Mouse (Mus musculus): Measurements from ENCODE around the gene Sh3tc1. TPM values are rescaled to one million over a fixed set of nuclear protein-coding genes. Genes with fewer than 3 reads are reported as not detected.

Sh3tc1 gene
- polyA plus RNA-seq, 1 experiment from 2014 or later = 11.3 TPM

DNA sequence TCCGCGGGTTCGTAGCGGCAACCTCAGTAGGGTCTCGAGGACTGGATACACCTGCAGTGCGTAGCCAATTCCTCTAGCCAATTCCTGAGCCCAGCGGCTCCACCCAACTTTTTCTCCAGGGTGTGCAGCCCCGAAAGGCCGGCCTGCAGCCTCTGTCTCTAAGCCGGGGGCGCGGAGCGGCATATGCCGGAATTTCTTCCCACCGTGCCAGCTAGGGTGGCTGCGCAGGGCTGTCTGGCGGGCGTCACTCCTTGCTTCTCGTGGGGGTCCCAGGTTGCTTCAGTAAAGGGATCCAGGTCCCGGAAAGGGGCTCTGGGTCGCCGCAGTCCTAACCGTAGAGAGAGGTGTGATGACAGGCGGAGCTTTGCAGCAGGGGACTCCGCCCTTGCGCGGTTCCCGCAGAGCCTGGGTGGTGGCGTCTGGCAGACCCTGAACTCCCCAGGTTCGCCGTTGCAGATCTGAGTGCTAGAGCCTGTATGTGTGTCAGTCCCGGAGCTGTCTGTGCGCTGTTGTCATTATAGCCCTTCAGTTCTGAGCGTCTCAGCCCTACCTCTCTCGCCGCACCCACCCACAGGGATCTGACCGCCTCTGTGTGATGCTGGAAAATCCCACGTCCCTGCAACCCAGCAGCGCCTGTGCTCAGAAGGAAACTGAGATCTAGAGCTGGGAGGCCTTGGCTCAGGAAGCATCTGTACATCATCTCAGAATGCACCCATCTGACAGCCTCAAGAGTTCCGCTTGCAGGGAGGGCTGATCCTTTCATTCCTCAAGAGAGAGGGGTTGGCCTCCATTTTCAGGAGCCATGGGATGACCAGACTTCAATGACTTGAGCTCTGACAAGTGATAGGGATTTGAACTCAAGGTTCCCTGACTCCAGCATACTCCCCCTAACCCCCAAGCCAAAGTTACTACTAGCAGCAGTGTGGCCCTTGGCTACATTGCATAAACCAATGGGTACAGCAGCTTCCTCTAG lies 18.6 kb upstream of the Sh3tc1 start:
- Histone ChIP-seq H3K9me3 (ENCODE audit: control insufficient read depth, low read length) (no peaks in the 10 kb centered on the region), H3K27me3 (ENCODE audit: control insufficient read depth, insufficient read depth, low read length) (peaks cover 42% of the 10 kb centered on the region), H3K9ac (ENCODE audit: low read depth, low read length) (peak overlapping the region; percentile 40), H3K4me2 (replicated peaks; ENCODE audit: low read depth, low read length) (peak overlapping the region; percentile 99), H3K36me3 (ENCODE audit: control insufficient read depth, insufficient read depth, low read length) (no peaks in the 10 kb centered on the region), H3K4me1 (ENCODE audit: control insufficient read depth, insufficient read depth, low read length) (0 out of 2 replicates have a peak, but pooled peaks cover 6% of the 10 kb centered on the region), H3K27ac (ENCODE audit: low read depth, low read length) (no peak overlapping the region), H3K4me3 (ENCODE audit: low read length) (peak overlapping the region; percentile 52)
- peak; percentile 26 for ATAC-seq (ENCODE audit: low FRiP score, low TSS enrichment)
- WGBS = 2% methylated on average over 40 of the region's 40 CpGs

DNA sequence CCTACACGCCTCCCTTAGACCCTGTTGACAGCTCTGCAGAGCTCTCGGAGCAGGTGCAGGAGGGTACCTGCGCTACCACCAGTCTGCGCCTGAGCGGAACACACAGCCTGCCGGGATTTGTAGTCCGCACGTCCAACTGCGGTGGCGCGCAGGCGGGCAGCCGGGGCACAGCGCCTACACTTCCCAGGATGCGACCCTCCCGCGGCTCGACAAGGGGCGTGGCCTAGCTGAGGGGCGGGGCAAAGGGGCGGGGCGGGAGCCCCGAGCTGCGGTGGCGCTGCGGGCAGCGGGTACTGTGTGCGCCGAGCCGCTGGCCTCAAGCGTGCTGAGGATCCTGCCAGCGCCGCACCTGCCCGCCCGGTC lies 17.8 kb upstream of the Sh3tc1 start, which contains the start of gene Ablim2:
TSS of gene Ablim2 (plus strand) at position 242 of the 363 bp plus-strand sequence.
- Histone ChIP-seq H3K9me3 (ENCODE audit: control insufficient read depth, low read length) (no peaks in the 10 kb centered on the region), H3K36me3 (ENCODE audit: control insufficient read depth, insufficient read depth, low read length) (no peaks in the 10 kb centered on the region), H3K4me3 (ENCODE audit: low read length) (peak within 1 kb of the TSS; percentile 52), H3K4me1 (ENCODE audit: control insufficient read depth, insufficient read depth, low read length) (0 out of 2 replicates have a peak, but pooled peaks cover 6% of the 10 kb centered on the region), H3K9ac (ENCODE audit: low read depth, low read length) (peak within 1 kb of the TSS; percentile 40), H3K27ac (ENCODE audit: low read depth, low read length) (no peak within 1 kb of the TSS), H3K4me2 (replicated peaks; ENCODE audit: low read depth, low read length) (peak within 1 kb of the TSS; percentile 99), H3K27me3 (ENCODE audit: control insufficient read depth, insufficient read depth, low read length) (peaks cover 42% of the 10 kb centered on the region)
- WGBS = under 1% methylated on average over 33 of the region's 35 CpGs
- peak; percentile 96 for ATAC-seq (ENCODE audit: low FRiP score, low TSS enrichment)

DNA sequence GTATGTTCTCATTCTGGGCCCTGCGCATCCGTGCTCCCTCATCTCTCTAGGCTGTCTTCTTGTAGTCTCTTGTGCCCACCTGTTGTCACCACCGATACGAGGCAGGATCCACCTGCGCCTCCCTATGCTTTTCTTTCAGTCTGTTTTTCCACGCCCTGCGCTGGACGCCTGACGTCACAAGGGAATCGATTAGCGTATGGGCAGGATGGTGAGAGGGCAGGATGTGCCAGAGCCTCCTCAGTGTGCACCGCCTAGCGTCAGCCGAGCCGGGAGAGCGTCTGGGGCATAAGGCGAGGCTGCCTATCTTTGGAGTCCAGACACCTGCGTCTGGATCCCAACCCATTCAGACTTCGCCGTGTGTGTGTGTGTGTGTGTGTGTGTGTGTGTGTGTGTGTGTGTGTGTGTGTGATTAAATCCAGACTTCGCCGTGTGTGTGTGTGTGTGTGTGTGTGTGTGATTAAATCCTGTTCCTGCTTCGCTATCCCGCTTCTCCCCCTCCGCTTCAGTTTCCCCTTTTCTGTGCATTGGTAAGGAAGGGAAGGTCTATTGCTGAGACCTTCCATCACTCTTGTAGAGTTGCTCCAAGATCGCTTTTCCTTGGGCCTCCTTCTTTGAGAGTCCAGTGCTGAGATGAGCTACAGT lies 17.3 kb upstream of the Sh3tc1 start:
- Histone ChIP-seq H3K27ac (ENCODE audit: low read depth, low read length) (no peak overlapping the region), H3K9me3 (ENCODE audit: control insufficient read depth, low read length) (no peaks in the 10 kb centered on the region), H3K36me3 (ENCODE audit: control insufficient read depth, insufficient read depth, low read length) (no peaks in the 10 kb centered on the region), H3K4me1 (ENCODE audit: control insufficient read depth, insufficient read depth, low read length) (0 out of 2 replicates have a peak, but pooled peaks cover 6% of the 10 kb centered on the region), H3K9ac (ENCODE audit: low read depth, low read length) (no peak overlapping the region), H3K27me3 (ENCODE audit: control insufficient read depth, insufficient read depth, low read length) (peaks cover 42% of the 10 kb centered on the region), H3K4me3 (ENCODE audit: low read length) (peak overlapping the region; percentile 52), H3K4me2 (replicated peaks; ENCODE audit: low read depth, low read length) (peak overlapping the region; percentile 99)
- no peak for ATAC-seq (ENCODE audit: low FRiP score, low TSS enrichment)
- 12% methylated on average over 26 of the region's 26 CpGs for WGBS

DNA sequence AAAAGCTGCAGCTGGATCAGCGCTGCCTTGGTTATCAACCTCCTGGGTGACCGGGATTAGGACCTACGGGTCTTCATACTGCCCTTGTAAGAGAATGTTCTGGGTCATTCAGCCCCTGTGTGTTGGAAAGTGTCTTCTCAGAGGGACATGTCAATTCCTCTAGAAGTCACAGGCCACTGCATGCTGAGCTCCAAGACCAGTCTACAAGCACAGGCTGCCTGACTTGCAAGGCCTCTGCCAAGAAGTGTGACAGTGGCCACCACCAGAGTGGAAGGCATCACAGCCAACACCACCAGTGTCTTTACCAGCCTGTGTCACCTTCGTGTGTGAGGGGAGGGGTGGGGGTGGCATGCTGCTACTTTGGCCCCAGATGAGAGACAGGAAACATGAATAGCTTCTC lies 16.2 kb upstream of the Sh3tc1 start:
- ATAC-seq (ENCODE audit: low FRiP score, low TSS enrichment) = no peak

DNA sequence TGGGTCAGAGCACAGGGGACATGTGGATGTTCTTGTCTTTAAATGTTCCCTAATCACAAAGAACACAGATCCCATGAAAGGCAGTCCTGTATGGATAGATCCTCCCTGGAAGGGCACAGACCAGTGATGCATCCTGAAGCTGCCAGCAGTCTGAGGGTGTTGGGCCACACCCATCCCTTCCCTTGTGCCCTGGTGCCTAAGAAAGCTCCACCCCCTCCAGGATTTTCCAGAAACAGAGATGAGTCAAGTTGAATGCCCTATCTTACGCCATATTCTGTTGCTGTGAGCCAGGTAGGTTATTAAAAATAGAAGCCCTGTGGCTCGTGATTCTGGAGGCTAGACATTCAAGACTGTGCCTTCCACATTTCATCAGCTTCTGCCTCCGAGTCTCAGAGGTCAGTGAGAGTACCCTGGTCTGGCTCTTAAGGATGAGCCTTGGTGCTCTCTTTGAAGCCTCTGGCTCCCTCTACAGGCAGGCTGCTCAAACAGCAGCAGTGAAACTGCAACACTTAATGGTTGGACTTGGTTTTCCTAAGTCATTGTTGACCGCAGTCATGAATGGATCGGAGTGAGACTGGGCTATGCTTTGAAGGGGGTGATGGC lies 15.4 kb upstream of the Sh3tc1 start:
- H3K27ac ChIP-seq (ENCODE audit: low read depth, low read length) = no peak overlapping the region
- H3K9ac ChIP-seq (ENCODE audit: low read depth, low read length) = no peak overlapping the region
- peaks cover 39% of the 10 kb centered on the region for H3K27me3 ChIP-seq (ENCODE audit: control insufficient read depth, insufficient read depth, low read length)
- no peak for ATAC-seq (ENCODE audit: low FRiP score, low TSS enrichment)
- no peak overlapping the region for H3K4me2 ChIP-seq (replicated peaks; ENCODE audit: low read depth, low read length)
- H3K9me3 ChIP-seq (ENCODE audit: control insufficient read depth, low read length) = no peaks in the 10 kb centered on the region
- no peak overlapping the region for H3K4me3 ChIP-seq (ENCODE audit: low read length)
- no peaks in the 10 kb centered on the region for H3K36me3 ChIP-seq (ENCODE audit: control insufficient read depth, insufficient read depth, low read length)
- H3K4me1 ChIP-seq (ENCODE audit: control insufficient read depth, insufficient read depth, low read length) = 0 out of 2 replicates have a peak, but pooled peaks cover 6% of the 10 kb centered on the region
- 26% methylated on average over 5 of the region's 5 CpGs for WGBS

More for the DNA sequence above, 16.2 kb upstream of the Sh3tc1 start:
- Histone ChIP-seq H3K4me2 (replicated peaks; ENCODE audit: low read depth, low read length) (no peak overlapping the region), H3K36me3 (ENCODE audit: control insufficient read depth, insufficient read depth, low read length) (no peaks in the 10 kb centered on the region), H3K9ac (ENCODE audit: low read depth, low read length) (no peak overlapping the region), H3K4me1 (ENCODE audit: control insufficient read depth, insufficient read depth, low read length) (0 out of 2 replicates have a peak, but pooled peaks cover 6% of the 10 kb centered on the region), H3K27ac (ENCODE audit: low read depth, low read length) (no peak overlapping the region), H3K4me3 (ENCODE audit: low read length) (no peak overlapping the region), H3K9me3 (ENCODE audit: control insufficient read depth, low read length) (no peaks in the 10 kb centered on the region), H3K27me3 (ENCODE audit: control insufficient read depth, insufficient read depth, low read length) (peaks cover 42% of the 10 kb centered on the region)
- 81% methylated on average over 4 of the region's 4 CpGs for WGBS

DNA sequence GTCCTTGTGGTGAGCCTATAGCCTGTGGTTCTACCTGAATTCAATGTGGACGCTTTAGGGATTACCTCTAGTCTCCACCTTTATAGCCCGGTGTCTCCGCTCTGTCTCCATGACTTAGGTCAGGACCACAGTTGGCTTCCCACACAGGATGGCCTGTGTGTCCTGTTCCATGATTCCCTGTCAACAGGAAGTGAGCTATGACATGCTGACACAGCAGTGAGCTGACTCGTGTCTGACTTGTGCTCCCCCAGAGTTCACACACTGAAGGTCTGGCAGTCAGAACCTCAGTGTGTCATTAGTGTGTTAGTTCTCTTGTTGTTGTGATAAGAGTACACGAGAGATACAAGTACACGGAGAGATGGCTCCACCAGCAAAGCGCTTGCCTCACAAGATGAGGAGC lies 11.2 kb upstream of the Sh3tc1 start:
- no peak for ATAC-seq (ENCODE audit: low FRiP score, low TSS enrichment)
- Histone ChIP-seq H3K9me3 (ENCODE audit: control insufficient read depth, low read length) (no peaks in the 10 kb centered on the region), H3K27ac (ENCODE audit: low read depth, low read length) (no peak overlapping the region), H3K27me3 (ENCODE audit: control insufficient read depth, insufficient read depth, low read length) (0 out of 2 replicates have a peak, but pooled peaks cover 2% of the 10 kb centered on the region), H3K4me2 (replicated peaks; ENCODE audit: low read depth, low read length) (no peak overlapping the region), H3K4me3 (ENCODE audit: low read length) (no peak overlapping the region), H3K36me3 (ENCODE audit: control insufficient read depth, insufficient read depth, low read length) (no peaks in the 10 kb centered on the region), H3K4me1 (ENCODE audit: control insufficient read depth, insufficient read depth, low read length) (no peaks in the 10 kb centered on the region), H3K9ac (ENCODE audit: low read depth, low read length) (no peak overlapping the region)
- 80% methylated on average over 7 of the region's 7 CpGs for WGBS

GRCm38 (mm10) chr5:35750026-35750425 lies 10.2 kb upstream of the Sh3tc1 start:
- WGBS = 88% methylated on average over 1 of the region's 1 CpGs
- Histone ChIP-seq H3K4me3 (ENCODE audit: low read length) (no peak overlapping the region), H3K9me3 (ENCODE audit: control insufficient read depth, low read length) (no peaks in the 10 kb centered on the region), H3K27ac (ENCODE audit: low read depth, low read length) (no peak overlapping the region), H3K36me3 (ENCODE audit: control insufficient read depth, insufficient read depth, low read length) (no peaks in the 10 kb centered on the region), H3K4me1 (ENCODE audit: control insufficient read depth, insufficient read depth, low read length) (no peaks in the 10 kb centered on the region), H3K9ac (ENCODE audit: low read depth, low read length) (no peak overlapping the region), H3K27me3 (ENCODE audit: control insufficient read depth, insufficient read depth, low read length) (no peaks in the 10 kb centered on the region), H3K4me2 (replicated peaks; ENCODE audit: low read depth, low read length) (no peak overlapping the region)
- ATAC-seq (ENCODE audit: low FRiP score, low TSS enrichment) = no peak

DNA sequence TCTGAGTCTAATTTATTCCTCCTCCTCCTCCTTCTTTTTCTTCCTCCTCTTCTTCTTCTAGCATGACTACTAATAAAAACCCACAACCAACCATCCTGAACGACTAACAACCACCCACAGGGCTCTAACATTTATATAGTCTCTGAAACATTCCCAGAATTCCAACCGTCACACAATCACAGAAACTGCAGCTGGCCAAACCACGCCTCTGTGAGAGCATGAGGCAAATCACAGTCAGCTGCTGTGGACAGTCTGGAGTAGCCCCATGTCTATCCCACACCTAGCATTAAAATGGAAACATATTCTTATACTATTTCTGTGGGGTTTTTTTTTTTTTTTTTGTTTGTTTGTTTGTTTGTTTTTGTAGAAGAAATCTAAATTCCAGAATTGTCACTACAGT lies 9.6 kb upstream of the Sh3tc1 start:
- H3K27me3 ChIP-seq (ENCODE audit: control insufficient read depth, insufficient read depth, low read length) = no peaks in the 10 kb centered on the region
- ATAC-seq (ENCODE audit: low FRiP score, low TSS enrichment) = no peak
- H3K36me3 ChIP-seq (ENCODE audit: control insufficient read depth, insufficient read depth, low read length) = no peaks in the 10 kb centered on the region
- H3K4me1 ChIP-seq (ENCODE audit: control insufficient read depth, insufficient read depth, low read length) = no peaks in the 10 kb centered on the region
- no peaks in the 10 kb centered on the region for H3K9me3 ChIP-seq (ENCODE audit: control insufficient read depth, low read length)
- H3K4me3 ChIP-seq (ENCODE audit: low read length) = no peak overlapping the region
- no peak overlapping the region for H3K9ac ChIP-seq (ENCODE audit: low read depth, low read length)
- WGBS = 64% methylated on average over 3 of the region's 3 CpGs
- no peak overlapping the region for H3K27ac ChIP-seq (ENCODE audit: low read depth, low read length)
- H3K4me2 ChIP-seq (replicated peaks; ENCODE audit: low read depth, low read length) = no peak overlapping the region

All from kidney, embryonic 14.5 days (tissue).